Mouse (Mus musculus) cortical plate, adult 2 months (tissue): ENCODE measurements around the gene Hnf1b. TPM values are rescaled to one million over a fixed set of nuclear protein-coding genes. Genes with fewer than 3 reads are reported as not detected.

Experiments
- H3K27ac ChIP-seq: fragments of 200-500 bp; 2 replicates; pipeline ENCODE4 v1.5.1; 2012; ENCODE audit warnings: low read length, control low read depth, inconsistent platforms; ENCODE audit not compliant: insufficient read depth
- H3K4me1 ChIP-seq: fragments of 200-500 bp; 2 replicates; pipeline ENCODE4 v1.6.1; 2011; ENCODE audit warnings: low read length; ENCODE audit not compliant: control insufficient read depth, insufficient read depth
- H3K4me3 ChIP-seq: fragments of 200-500 bp; 2 replicates; pipeline ENCODE4 v1.5.1; 2011; ENCODE audit warnings: mild to moderate bottlenecking, low read length, control low read depth; ENCODE audit not compliant: insufficient read depth
- CTCF ChIP-seq: fragments of 200-500 bp; IDR thresholded peaks from 2 replicates; pipeline ENCODE4 v1.5.1; 2011; ENCODE audit warnings: mild to moderate bottlenecking, control low read depth, low read length; ENCODE audit not compliant: insufficient read depth; ENCODE audit errors: extremely low read depth
- POLR2A ChIP-seq: fragments of 200-500 bp; IDR thresholded peaks from 2 replicates; pipeline ENCODE4 v1.6.1; 2011; ENCODE audit warnings: mild to moderate bottlenecking, low read length, control low read depth; ENCODE audit not compliant: insufficient read depth; ENCODE audit errors: extremely low read depth
- polyA plus RNA-seq: library from polyadenylated mRNA; depleted of rRNA; stranded (reverse); fragments of >200 nt; gene quantifications from 2 replicates; pipeline ENCODE4 v1.2.3, GENCODE M21; 2012

Gene Hnf1b
- polyA plus RNA-seq, 1 experiment, result 0.04 TPM

DNA sequence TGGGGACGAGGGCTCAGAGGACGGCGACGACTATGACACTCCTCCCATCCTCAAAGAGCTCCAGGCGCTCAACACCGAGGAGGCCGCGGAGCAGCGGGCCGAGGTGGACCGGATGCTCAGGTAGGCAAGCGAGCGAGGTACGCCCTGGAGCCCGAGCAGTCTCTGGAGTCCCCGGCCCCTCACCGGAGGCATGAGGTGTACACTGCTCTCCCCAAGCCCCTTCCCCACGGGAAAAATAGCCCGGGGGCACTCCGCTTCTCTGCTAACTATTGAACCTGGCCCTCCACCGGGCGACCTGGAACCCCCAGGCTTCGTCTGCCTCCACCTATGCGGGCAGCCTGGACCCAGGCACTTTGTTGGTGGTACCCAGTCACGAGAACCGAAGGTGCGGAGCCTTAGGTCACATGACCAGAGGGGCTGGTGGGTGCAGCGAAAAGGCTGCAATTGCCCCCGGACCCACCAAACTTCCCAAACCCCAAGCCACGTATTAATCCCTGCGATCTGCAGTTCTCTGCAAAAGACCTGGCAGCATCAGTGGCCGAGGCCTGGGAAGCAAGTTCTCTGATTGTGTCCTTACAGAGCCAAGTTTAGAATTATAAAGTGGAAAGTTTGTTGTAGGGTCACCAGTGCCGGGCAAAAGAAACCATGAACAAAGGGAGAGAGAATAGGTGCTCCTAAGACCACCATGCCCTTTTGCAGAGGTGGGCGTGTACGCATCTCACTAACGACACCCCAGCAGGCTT is 1.6 kb downstream of the Hnf1b start:
- Histone ChIP-seq H3K27ac (no peak overlapping the region), H3K4me3 (no peak overlapping the region), H3K4me1 (no peaks in the 10 kb centered on the region)
- TF ChIP-seq POLR2A (no peak), CTCF (no peak)

DNA sequence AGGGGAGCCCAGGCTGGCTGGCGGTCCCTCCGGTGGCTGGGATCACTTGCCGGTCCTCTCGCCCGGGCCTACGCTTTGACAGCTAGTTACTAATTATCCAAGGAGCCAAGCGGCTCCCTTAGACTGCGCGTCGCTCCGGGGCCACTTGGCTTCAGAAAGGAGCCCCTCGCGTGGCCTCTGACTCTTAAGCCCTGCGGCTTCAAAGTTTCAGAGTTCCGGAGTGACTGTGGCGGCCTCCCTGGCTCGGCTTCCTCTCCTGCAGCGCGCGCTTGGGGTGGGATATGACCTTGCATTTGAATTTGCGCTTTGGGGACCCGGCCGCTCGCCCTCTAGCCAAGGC is 2.1 kb downstream of the Hnf1b start:
- TF ChIP-seq CTCF, result no peak
- no peak for TF ChIP-seq POLR2A
- no peaks in the 10 kb centered on the region for H3K4me1 ChIP-seq
- H3K27ac ChIP-seq, result no peak overlapping the region

GRCm38 (mm10) chr11:83852501-83853211 is 2.8 kb downstream of the Hnf1b start:
- TF ChIP-seq CTCF (no peak), POLR2A (no peak)
- no peaks in the 10 kb centered on the region for H3K4me1 ChIP-seq
- H3K4me3 ChIP-seq, result no peak overlapping the region
- no peak overlapping the region for H3K27ac ChIP-seq

More for the DNA sequence above, 2.1 kb downstream of the Hnf1b start:
- no peak overlapping the region for H3K4me3 ChIP-seq

DNA sequence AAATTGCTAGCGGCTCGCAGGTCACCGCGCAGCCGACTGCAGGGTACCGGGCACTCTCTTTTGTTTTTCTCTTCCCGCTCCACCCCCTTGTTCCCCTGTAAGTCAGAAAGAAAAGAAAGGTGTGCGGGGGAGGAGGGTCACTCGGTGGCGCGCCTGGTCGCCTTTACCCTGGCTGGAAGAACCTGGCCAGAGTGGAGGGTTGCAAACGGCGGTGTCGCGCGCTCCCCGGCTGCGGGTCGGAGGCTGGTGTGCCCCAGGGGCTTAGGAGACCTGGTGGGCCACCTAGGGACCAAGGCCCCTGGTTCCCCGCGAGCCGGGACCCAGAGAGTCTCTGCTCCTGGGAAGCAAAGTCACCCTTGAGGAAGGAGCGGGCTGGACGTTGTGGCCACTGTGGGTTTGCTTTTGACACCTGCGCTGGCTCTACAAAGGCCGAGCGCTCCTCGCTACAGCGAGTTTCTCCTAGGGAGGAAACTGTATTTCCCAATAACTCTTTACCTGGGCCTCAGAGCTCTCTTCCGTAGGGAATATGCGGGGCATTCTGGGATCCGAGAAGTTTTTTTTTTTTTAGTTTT is 3.4 kb downstream of the Hnf1b start:
- TF ChIP-seq POLR2A (no peak), CTCF (no peak)
- H3K4me1 ChIP-seq, result no peaks in the 10 kb centered on the region
- H3K27ac ChIP-seq, result no peak overlapping the region
- H3K4me3 ChIP-seq, result no peak overlapping the region

DNA sequence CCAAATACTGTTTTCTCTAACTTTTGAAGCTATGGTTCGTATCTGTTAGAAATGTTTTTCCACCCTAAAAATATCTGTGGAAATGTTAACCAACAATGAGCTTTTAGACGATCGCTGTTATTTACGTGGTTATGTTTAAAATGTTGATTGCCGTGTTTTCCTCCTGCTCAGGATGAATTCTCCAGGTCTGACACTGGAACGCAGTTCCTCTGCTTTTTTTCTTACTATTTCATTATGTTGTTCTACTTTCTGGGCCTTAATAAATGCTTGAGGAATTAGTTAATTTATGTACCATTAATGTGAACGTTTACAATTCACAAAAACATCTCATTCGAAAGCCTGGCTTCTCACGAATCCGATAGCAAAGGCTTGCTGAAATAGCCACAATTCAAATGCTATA is 4.2 kb downstream of the Hnf1b start:
- no peaks in the 10 kb centered on the region for H3K4me1 ChIP-seq
- no peak overlapping the region for H3K27ac ChIP-seq
- TF ChIP-seq CTCF (no peak), POLR2A (no peak)
- H3K4me3 ChIP-seq, result no peak overlapping the region

- H3K4me3 ChIP-seq, result no peak overlapping the region
- TF ChIP-seq CTCF (no peak), POLR2A (no peak)
Measured at GRCm38 (mm10) chr11:83854707-83855106, 4.8 kb downstream of the Hnf1b start.

DNA sequence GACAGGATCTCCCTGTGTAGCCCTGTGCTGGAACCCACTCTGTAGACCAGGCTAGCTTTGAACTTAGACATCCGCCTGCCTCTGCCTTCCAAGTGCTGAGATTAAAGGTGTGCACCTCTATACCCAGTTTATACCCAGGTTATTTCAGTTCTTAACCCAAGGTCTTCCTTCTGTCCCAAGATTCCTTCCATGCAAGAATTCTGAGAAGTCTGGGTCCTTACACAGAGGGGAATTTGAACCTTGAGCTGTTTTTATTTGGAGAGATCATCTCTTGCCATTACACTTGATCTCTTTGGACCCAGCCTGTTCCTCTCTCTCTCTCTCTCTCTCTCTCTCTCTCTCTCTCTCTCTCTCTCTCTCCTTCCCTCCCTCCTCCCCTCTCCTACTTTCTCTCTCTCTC is 7.4 kb downstream of the Hnf1b start:
- Histone ChIP-seq H3K4me3 (no peak overlapping the region), H3K4me1 (no peaks in the 10 kb centered on the region), H3K27ac (no peak overlapping the region)
- TF ChIP-seq POLR2A (no peak), CTCF (no peak)

More at GRCm38 (mm10) chr11:83854707-83855106, 4.8 kb downstream of the Hnf1b start:
- Histone ChIP-seq H3K27ac (no peak overlapping the region), H3K4me1 (no peaks in the 10 kb centered on the region)

- no peaks in the 10 kb centered on the region for H3K4me1 ChIP-seq
- H3K27ac ChIP-seq, result no peak overlapping the region
- no peak overlapping the region for H3K4me3 ChIP-seq
- no peak for TF ChIP-seq CTCF
- no peak for TF ChIP-seq POLR2A
Measured at GRCm38 (mm10) chr11:83865286-83865685, 15.4 kb downstream of the Hnf1b start.

DNA sequence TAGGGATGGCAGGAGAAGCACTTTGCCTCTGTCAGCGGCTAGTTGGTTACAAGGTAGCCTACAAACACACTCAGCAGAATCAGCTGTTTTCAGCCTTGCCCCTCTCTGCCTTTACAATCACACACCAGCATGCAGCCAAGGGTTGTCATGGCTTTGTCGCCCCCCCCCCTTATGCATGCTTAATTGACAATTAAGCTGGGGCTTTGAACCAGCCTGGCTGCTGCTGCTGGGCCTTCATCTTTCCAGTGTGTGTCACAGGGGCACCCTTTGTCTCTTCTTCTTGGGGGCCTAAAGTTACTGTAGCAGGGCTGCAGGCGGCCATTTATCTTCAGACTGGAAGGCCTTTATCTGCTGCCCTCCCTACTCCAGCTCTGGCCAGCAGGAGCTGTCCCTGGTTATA is 17.7 kb downstream of the Hnf1b start:
- no peaks in the 10 kb centered on the region for H3K4me1 ChIP-seq
- H3K4me3 ChIP-seq, result no peak overlapping the region
- H3K27ac ChIP-seq, result no peak overlapping the region
- no peak for TF ChIP-seq POLR2A
- TF ChIP-seq CTCF, result no peak

GRCm38 (mm10) chr11:83869147-83869546 is 19.3 kb downstream of the Hnf1b start:
- Histone ChIP-seq H3K4me3 (no peak overlapping the region), H3K27ac (no peak overlapping the region), H3K4me1 (no peaks in the 10 kb centered on the region)
- TF ChIP-seq CTCF (no peak), POLR2A (no peak)
